Mouse (Mus musculus) liver, adult 2 months (tissue): ENCODE measurements around the gene Tmbim4.

Experiments
- CTCF ChIP-seq: fragments of 200-500 bp; IDR thresholded peaks from 2 replicates; pipeline ENCODE4 v1.5.1; 2011; ENCODE audit warnings: low read depth, low read length, control low read depth
- POLR2A ChIP-seq: fragments of 200-500 bp; IDR thresholded peaks from 2 replicates; pipeline ENCODE4 v1.6.1; 2011; ENCODE audit warnings: low read length, control low read depth; ENCODE audit not compliant: insufficient read depth; ENCODE audit errors: extremely low read depth

DNA sequence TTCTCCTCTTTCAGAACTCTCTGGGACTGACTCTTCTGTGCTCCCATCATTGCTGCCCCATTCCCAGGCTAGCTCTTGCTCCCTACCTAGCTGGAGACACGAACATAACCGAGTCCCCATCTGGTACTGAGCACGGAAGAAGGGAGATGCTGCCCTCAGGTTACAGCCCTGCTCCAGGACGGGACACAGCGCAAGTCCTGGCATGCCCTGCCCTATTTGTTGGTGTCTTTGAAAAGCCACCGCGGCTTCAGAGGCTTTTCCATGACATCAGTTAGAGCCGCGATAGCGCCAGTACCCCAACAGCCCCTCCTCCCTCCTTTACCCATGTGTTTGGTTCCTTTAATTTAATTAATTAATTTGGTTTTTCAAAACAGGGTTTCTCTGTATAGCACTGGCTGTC lies 38.5 kb upstream of the Tmbim4 start:
- no peak for TF ChIP-seq CTCF
- no peak for TF ChIP-seq POLR2A
